In genomic region chr2:3139065-3139464, GRCm38 (mm10) we compare ENCODE assay signal across 15 mouse cellular contexts. TPM values are rescaled to one million over a fixed set of nuclear protein-coding genes. Genes with fewer than 3 reads are reported as not detected.
A peak's percentile ranks its signal among the peaks of the same experiment; 100 is the strongest.
DNase-seq lines count a peak whose midpoint lies in the region; ATAC-seq and TF ChIP-seq lines count a peak whose summit lies in the region.
"Had no signal": no experiment of that assay in that cellular context is flagged by ENCODE, and none has a peak within 500 bp of the region (broad histone marks: within the 10 kb centered on the region; RNA-seq: fewer than 3 reads in every experiment).

No protein-coding gene starts in this region.

- H3K9ac ChIP-seq in forebrain, postnatal 0 days: no peak overlapping the region
- H3K9ac ChIP-seq in forebrain, embryonic 15.5 days (replicated peaks): no peak overlapping the region
- H3K9ac ChIP-seq in hindbrain, embryonic 13.5 days: no peak overlapping the region
- H3K9ac ChIP-seq in midbrain, embryonic 11.5 days (ENCODE audit: low read length): no peak overlapping the region
- H3K9ac ChIP-seq in midbrain, embryonic 14.5 days (replicated peaks; ENCODE audit: low read length): no peak overlapping the region

- no peak for DNase-seq in forebrain, postnatal 0 days
- DNase-seq in hindbrain, embryonic 10.5 days (ENCODE audit: low spot score): no peak
- no peak for DNase-seq in midbrain, embryonic 11.5 days (ENCODE audit: low spot score, missing footprints)
- no peak for DNase-seq in midbrain, embryonic 14.5 days
- peak; percentile 70 for DNase-seq in lung, postnatal 36 days
- no peak for DNase-seq in cerebellum, postnatal 36 days
- DNase-seq: adrenal gland, postnatal 14 days; cerebellum, adult 9-10 months; embryo, embryonic 11 days; gastrocnemius, postnatal 10 days; heart, postnatal 4 days; thymus, postnatal 4 days had no signal

- H3K4me2 ChIP-seq in forebrain, postnatal 0 days (ENCODE audit: low read depth): no peak overlapping the region
- no peak overlapping the region for H3K4me2 ChIP-seq in forebrain, embryonic 15.5 days (replicated peaks)
- no peak overlapping the region for H3K4me2 ChIP-seq in hindbrain, embryonic 13.5 days
- no peak overlapping the region for H3K4me2 ChIP-seq in midbrain, embryonic 11.5 days
- no peak overlapping the region for H3K4me2 ChIP-seq in midbrain, embryonic 14.5 days (ENCODE audit: low read length)

- 0 out of 2 replicates have a peak overlapping the region, but pooled peaks have one; percentile 29 for H3K27ac ChIP-seq in forebrain, postnatal 0 days (ENCODE audit: low read depth, low read length)
- no peak overlapping the region for H3K27ac ChIP-seq in forebrain, embryonic 15.5 days (replicated peaks)
- H3K27ac ChIP-seq in hindbrain, embryonic 10.5 days: peak overlapping the region; percentile 80
- H3K27ac ChIP-seq in hindbrain, embryonic 13.5 days: no peak overlapping the region
- H3K27ac ChIP-seq in midbrain, embryonic 11.5 days (ENCODE audit: low read depth, low read length): peak overlapping the region; percentile 54; the same call in 1 of the 2 replicates
- H3K27ac ChIP-seq in midbrain, embryonic 14.5 days (replicated peaks; ENCODE audit: low read depth, low read length): no peak overlapping the region

- peaks cover 7% of the 10 kb centered on the region; the same call in 1 of the 2 replicates for H3K4me1 ChIP-seq in forebrain, postnatal 0 days (ENCODE audit: insufficient read depth)
- peaks cover 12% of the 10 kb centered on the region for H3K4me1 ChIP-seq in forebrain, embryonic 15.5 days
- H3K4me1 ChIP-seq in hindbrain, embryonic 10.5 days (replicated peaks): peaks cover 60% of the 10 kb centered on the region
- H3K4me1 ChIP-seq in hindbrain, embryonic 13.5 days (replicated peaks): peaks cover 43% of the 10 kb centered on the region
- H3K4me1 ChIP-seq in midbrain, embryonic 11.5 days (ENCODE audit: control insufficient read depth, insufficient read depth, low read length): peaks cover 23% of the 10 kb centered on the region
- H3K4me1 ChIP-seq in midbrain, embryonic 14.5 days (ENCODE audit: control insufficient read depth, insufficient read depth, low read length): peaks cover 25% of the 10 kb centered on the region; the same call in 1 of the 2 replicates

- 96% methylated on average over 2 of the region's 2 CpGs for WGBS in forebrain, postnatal 0 days
- 92% methylated on average over 2 of the region's 2 CpGs for WGBS in forebrain, embryonic 15.5 days
- WGBS in hindbrain, embryonic 10.5 days: 81% methylated on average over 2 of the region's 2 CpGs
- WGBS in hindbrain, embryonic 13.5 days: 79% methylated on average over 2 of the region's 2 CpGs
- WGBS in midbrain, embryonic 11.5 days: 77% methylated on average over 2 of the region's 2 CpGs
- 76% methylated on average over 2 of the region's 2 CpGs for WGBS in midbrain, embryonic 14.5 days

- H3K4me3 ChIP-seq in forebrain, postnatal 0 days (ENCODE audit: low read depth, low read length): no peak overlapping the region
- H3K4me3 ChIP-seq in forebrain, embryonic 15.5 days: no peak overlapping the region
- H3K4me3 ChIP-seq in hindbrain, embryonic 10.5 days: no peak overlapping the region
- no peak overlapping the region for H3K4me3 ChIP-seq in hindbrain, embryonic 13.5 days
- no peak overlapping the region for H3K4me3 ChIP-seq in midbrain, embryonic 11.5 days (ENCODE audit: low read depth, low read length)
- H3K4me3 ChIP-seq in midbrain, embryonic 14.5 days (replicated peaks; ENCODE audit: low read depth, low read length): no peak overlapping the region

- no peaks in the 10 kb centered on the region for H3K27me3 ChIP-seq in forebrain, postnatal 0 days (ENCODE audit: insufficient read depth, low read length)
- no peaks in the 10 kb centered on the region for H3K27me3 ChIP-seq in forebrain, embryonic 15.5 days
- no peaks in the 10 kb centered on the region for H3K27me3 ChIP-seq in hindbrain, embryonic 10.5 days (ENCODE audit: insufficient read depth, poor library complexity, severe bottlenecking)
- H3K27me3 ChIP-seq in hindbrain, embryonic 13.5 days: no peaks in the 10 kb centered on the region
- H3K27me3 ChIP-seq in midbrain, embryonic 11.5 days (ENCODE audit: control insufficient read depth, insufficient read depth, low read length): no peaks in the 10 kb centered on the region
- no peaks in the 10 kb centered on the region for H3K27me3 ChIP-seq in midbrain, embryonic 14.5 days (ENCODE audit: control insufficient read depth, insufficient read depth, low read length)
- H3K27me3 ChIP-seq: CH12.LX had no signal

- TF ChIP-seq CTCF in forebrain, postnatal 0 days (IDR thresholded peaks at IDR 0.05; ENCODE audit: low read depth): no peak

- ATAC-seq in forebrain, postnatal 0 days: no peak
- no peak for ATAC-seq in forebrain, embryonic 15.5 days (replicated peaks)
- ATAC-seq in hindbrain, embryonic 13.5 days (ENCODE audit: low FRiP score): no peak
- no peak for ATAC-seq in midbrain, embryonic 11.5 days (ENCODE audit: low FRiP score)
- ATAC-seq in midbrain, embryonic 14.5 days (ENCODE audit: low FRiP score, low TSS enrichment): no peak

- no peaks in the 10 kb centered on the region for H3K9me3 ChIP-seq in forebrain, postnatal 0 days (ENCODE audit: low read length)
- H3K9me3 ChIP-seq in forebrain, embryonic 15.5 days: no peaks in the 10 kb centered on the region
- no peaks in the 10 kb centered on the region for H3K9me3 ChIP-seq in hindbrain, embryonic 10.5 days
- no peaks in the 10 kb centered on the region for H3K9me3 ChIP-seq in hindbrain, embryonic 13.5 days
- no peaks in the 10 kb centered on the region for H3K9me3 ChIP-seq in midbrain, embryonic 11.5 days (ENCODE audit: control insufficient read depth, low read length)
- no peaks in the 10 kb centered on the region for H3K9me3 ChIP-seq in midbrain, embryonic 14.5 days (ENCODE audit: control insufficient read depth, low read length)

- no peaks in the 10 kb centered on the region for H3K36me3 ChIP-seq in forebrain, postnatal 0 days (ENCODE audit: insufficient read depth)
- H3K36me3 ChIP-seq in forebrain, embryonic 15.5 days: no peaks in the 10 kb centered on the region
- H3K36me3 ChIP-seq in hindbrain, embryonic 10.5 days: no peaks in the 10 kb centered on the region
- H3K36me3 ChIP-seq in hindbrain, embryonic 13.5 days: no peaks in the 10 kb centered on the region
- H3K36me3 ChIP-seq in midbrain, embryonic 11.5 days (ENCODE audit: control insufficient read depth, insufficient read depth, low read length): no peaks in the 10 kb centered on the region
- H3K36me3 ChIP-seq in midbrain, embryonic 14.5 days (ENCODE audit: control insufficient read depth, insufficient read depth, low read length): no peaks in the 10 kb centered on the region

RNA-seq across cellular contexts. Expression of gene Fam171a1, which starts 25.0 kb away (rescaled TPM):
- total RNA-seq in forebrain, postnatal 0 days (2014; rRNA removed): 43.7 and 53.5 TPM in 2 replicates
- 21.7 and 32.1 TPM in 2 replicates for polyA plus RNA-seq in forebrain, postnatal 0 days (2015; fragmentation: Nextera tagmentation; extraction: Ambion mirVana)
- 28.7 and 31.2 TPM in 2 replicates for polyA plus RNA-seq in forebrain, embryonic 15.5 days (2015; fragmentation: Nextera tagmentation; extraction: Ambion mirVana)
- polyA plus RNA-seq in hindbrain, embryonic 10.5 days (2016; fragmentation: Nextera tagmentation; extraction: Ambion mirVana): 38.7 and 42.5 TPM in 2 replicates
- 46.7 and 50.8 TPM in 2 replicates for polyA plus RNA-seq in hindbrain, embryonic 13.5 days (2015; fragmentation: Nextera tagmentation; extraction: Ambion mirVana)
- polyA plus RNA-seq in midbrain, embryonic 11.5 days (2014; fragmentation: Nextera tagmentation; extraction: Ambion mirVana): 45.8 and 47.3 TPM in 2 replicates
- polyA plus RNA-seq in midbrain, embryonic 14.5 days (2014; fragmentation: Nextera tagmentation; extraction: Ambion mirVana): 30.3 and 50.9 TPM in 2 replicates

Comparison
In these comparisons a context has a peak if more than half of its experiments do, and no peak if none do; other contexts are left out.
1. H3K27ac ChIP-seq: peak in forebrain, postnatal 0 days (single experiment), hindbrain, embryonic 10.5 days (single experiment) and midbrain, embryonic 11.5 days (single experiment); none in forebrain, embryonic 15.5 days (single experiment), hindbrain, embryonic 13.5 days (single experiment) and midbrain, embryonic 14.5 days (single experiment).